Mouse (Mus musculus): ENCODE measurements around the gene Tnfsfm13. TPM values are rescaled to one million over a fixed set of nuclear protein-coding genes. Genes with fewer than 3 reads are reported as not detected.

Tnfsfm13 gene
- total RNA-seq, 2 experiments from 2014 or later, result 11.6 to 12.2 TPM

GRCm38 (mm10) chr11:69682209-69682839 lies 13.6 kb downstream of the Tnfsfm13 start:
- no peak for ATAC-seq (ENCODE audit: poor library complexity, severe bottlenecking)

GRCm38 (mm10) chr11:69681314-69682208 lies 14.3 kb downstream of the Tnfsfm13 start, which contains the start of gene Senp3:
Gene Senp3 (minus strand): TSS chr11:69682084.
- peak; percentile 91 for ATAC-seq (ENCODE audit: poor library complexity, severe bottlenecking)

GRCm38 (mm10) chr11:69680136-69680855 lies 15.6 kb downstream of the Tnfsfm13 start:
- no peak for ATAC-seq (ENCODE audit: poor library complexity, severe bottlenecking)

GRCm38 (mm10) chr11:69679144-69679543 lies 16.8 kb downstream of the Tnfsfm13 start:
- no peak for ATAC-seq (ENCODE audit: poor library complexity, severe bottlenecking)

GRCm38 (mm10) chr11:69672211-69672706 lies 23.6 kb downstream of the Tnfsfm13 start, which contains the start of gene Eif4a1:
Gene Eif4a1 (minus strand): TSS chr11:69672423.
- ATAC-seq (ENCODE audit: poor library complexity, severe bottlenecking), result peak; percentile 84

- ATAC-seq (ENCODE audit: poor library complexity, severe bottlenecking), result peak; percentile 11; the same call in 1 of the 2 replicates
These were observed 24.2 kb downstream of the Tnfsfm13 start for GRCm38 (mm10) chr11:69671726-69672124.

- peak; percentile 72 for ATAC-seq (ENCODE audit: poor library complexity, severe bottlenecking)
These were observed 24.8 kb downstream of the Tnfsfm13 start for GRCm38 (mm10) chr11:69670786-69671725.

- no peak for ATAC-seq (ENCODE audit: poor library complexity, severe bottlenecking)
These were observed 29.3 kb downstream of the Tnfsfm13 start for GRCm38 (mm10) chr11:69666665-69667005.

GRCm38 (mm10) chr11:69665961-69666664 lies 29.8 kb downstream of the Tnfsfm13 start, which contains the start of gene Cd68:
Gene Cd68 (minus strand): TSS chr11:69666153.
- peak; percentile 75 for ATAC-seq (ENCODE audit: poor library complexity, severe bottlenecking)

GRCm38 (mm10) chr11:69665457-69665960 lies 30.4 kb downstream of the Tnfsfm13 start:
- no peak for ATAC-seq (ENCODE audit: poor library complexity, severe bottlenecking)

- ATAC-seq (ENCODE audit: poor library complexity, severe bottlenecking), result no peak
These were observed 31.1 kb downstream of the Tnfsfm13 start for GRCm38 (mm10) chr11:69664841-69665240.

- no peak for ATAC-seq (ENCODE audit: poor library complexity, severe bottlenecking)
These were observed 32.1 kb downstream of the Tnfsfm13 start for GRCm38 (mm10) chr11:69663795-69664194.

GRCm38 (mm10) chr11:69662967-69663671 lies 32.8 kb downstream of the Tnfsfm13 start:
- no peak for ATAC-seq (ENCODE audit: poor library complexity, severe bottlenecking)

GRCm38 (mm10) chr11:69662213-69662966 lies 33.5 kb downstream of the Tnfsfm13 start, which contains the start of gene Mpdu1:
Gene Mpdu1 (minus strand): TSS chr11:69662642.
- peak; percentile 78 for ATAC-seq (ENCODE audit: poor library complexity, severe bottlenecking)

- ATAC-seq (ENCODE audit: poor library complexity, severe bottlenecking), result no peak
These were observed 34.5 kb downstream of the Tnfsfm13 start for GRCm38 (mm10) chr11:69661221-69661881.

GRCm38 (mm10) chr11:69657462-69657881 lies 38.4 kb downstream of the Tnfsfm13 start:
- ATAC-seq (ENCODE audit: poor library complexity, severe bottlenecking), result no peak

Data from megakaryocyte, adult 5-6 weeks (primary cell).